Mouse (Mus musculus): ENCODE results near the gene Ccr1.

The Ccr1 gene

DNA sequence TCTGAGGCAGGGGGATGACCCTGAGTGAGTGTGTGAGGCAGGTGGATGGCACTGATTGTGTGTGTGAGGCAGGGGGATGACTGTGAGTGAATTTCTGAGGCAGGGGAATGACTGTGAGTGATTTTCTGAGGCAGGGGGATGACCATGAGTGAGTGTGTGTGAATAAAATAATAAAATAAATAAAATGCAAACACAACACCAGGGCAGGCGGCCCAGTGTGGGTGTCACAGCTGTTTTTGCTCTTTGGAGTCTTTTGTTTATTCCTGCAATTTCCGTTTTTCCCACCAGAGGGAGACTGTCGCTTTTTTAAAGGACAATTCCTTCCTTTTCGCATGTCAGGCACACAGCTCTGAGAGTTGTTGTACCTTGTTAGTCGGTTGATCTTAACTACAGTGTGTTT lies 42.5 kb downstream of the Ccr1 start:
- DNase-seq (ENCODE audit: low read depth), result peak; percentile 98

DNA sequence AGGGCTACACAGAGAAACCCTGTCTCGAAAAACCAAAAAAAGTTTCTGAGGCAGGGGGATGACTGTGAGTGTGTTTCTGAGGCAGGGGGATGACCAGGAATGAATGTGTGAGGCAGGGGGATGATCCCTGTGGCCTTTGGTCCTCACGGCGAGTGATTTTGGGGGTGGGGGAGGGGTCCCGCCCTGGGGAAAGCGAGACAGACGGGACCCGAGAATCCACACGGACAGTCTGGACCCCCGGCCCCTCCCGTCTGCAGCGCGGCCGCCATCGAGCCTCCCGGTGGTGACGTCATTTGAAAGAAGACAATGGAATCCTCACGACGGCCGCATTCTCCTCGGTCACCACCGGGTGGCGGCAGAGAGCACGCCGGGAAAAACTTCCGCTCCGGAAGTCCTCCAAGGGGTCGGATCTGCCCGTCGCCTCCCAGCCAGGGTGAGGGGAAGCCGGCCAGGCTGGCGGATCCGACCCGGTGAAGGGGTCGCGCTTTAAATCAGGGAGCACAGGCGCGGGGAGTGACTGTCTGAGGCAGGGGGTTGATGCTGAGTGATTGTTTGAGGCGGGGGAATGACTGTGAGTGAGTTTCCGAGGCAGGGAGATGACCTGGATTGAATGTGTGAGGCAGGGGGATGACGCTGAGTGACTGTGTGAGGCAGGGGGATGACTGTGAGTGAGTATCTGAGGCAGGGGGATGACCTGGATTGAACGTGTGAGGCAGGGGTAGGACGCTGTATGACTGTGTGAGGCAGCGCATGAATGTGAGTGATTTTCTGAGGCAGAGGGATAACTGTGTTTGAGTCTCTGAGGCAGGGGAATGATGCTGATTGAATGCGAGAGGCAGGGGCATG lies 43.2 kb downstream of the Ccr1 start:
- peak; percentile 86 for DNase-seq (ENCODE audit: low read depth)

DNA sequence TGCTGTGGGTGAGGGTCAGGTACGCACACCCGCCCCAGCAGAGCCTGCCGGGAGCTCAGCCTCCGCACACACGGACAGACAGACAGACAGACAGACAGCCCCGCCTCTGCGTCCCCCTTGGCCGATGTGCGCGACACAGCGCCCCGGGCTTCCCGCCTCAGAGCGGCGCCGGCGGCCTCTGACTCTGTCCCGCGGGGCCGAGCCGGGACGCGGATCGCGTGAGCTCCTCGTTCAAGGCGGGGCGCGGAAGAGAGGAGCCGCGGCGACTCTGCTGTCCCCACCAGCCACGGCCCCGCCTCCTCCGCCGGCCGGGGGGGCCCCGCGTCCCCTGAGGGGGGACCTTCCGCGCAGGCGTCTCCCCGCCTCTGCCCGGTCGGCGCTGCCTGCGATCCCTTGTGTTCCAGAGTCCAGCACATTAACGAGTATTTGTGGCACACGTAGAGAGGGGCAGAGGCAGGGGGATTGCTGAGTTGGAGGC lies 43.9 kb downstream of the Ccr1 start:
- peak; percentile 94 for DNase-seq (ENCODE audit: low read depth)

DNA sequence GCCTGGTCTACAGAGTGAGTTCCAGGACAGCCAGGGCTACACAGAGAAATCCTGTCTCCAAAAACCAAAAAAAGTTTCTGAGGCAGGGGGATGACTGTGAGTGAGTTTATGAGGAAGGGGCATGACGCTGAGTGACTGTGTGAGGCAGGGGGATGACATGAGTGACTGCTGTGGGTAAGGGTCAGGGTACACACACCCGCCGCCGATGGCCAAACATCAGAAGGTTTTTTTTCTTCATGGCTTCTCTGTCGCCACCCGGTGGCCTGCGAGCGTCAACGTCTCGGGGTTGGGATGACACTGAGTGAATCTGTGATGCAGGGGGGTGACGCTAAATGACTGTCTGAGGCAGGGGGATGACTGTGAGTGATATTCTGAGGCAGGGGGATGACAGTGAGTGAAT lies 44.5 kb downstream of the Ccr1 start:
- DNase-seq (ENCODE audit: low read depth), result peak; percentile 95

DNA sequence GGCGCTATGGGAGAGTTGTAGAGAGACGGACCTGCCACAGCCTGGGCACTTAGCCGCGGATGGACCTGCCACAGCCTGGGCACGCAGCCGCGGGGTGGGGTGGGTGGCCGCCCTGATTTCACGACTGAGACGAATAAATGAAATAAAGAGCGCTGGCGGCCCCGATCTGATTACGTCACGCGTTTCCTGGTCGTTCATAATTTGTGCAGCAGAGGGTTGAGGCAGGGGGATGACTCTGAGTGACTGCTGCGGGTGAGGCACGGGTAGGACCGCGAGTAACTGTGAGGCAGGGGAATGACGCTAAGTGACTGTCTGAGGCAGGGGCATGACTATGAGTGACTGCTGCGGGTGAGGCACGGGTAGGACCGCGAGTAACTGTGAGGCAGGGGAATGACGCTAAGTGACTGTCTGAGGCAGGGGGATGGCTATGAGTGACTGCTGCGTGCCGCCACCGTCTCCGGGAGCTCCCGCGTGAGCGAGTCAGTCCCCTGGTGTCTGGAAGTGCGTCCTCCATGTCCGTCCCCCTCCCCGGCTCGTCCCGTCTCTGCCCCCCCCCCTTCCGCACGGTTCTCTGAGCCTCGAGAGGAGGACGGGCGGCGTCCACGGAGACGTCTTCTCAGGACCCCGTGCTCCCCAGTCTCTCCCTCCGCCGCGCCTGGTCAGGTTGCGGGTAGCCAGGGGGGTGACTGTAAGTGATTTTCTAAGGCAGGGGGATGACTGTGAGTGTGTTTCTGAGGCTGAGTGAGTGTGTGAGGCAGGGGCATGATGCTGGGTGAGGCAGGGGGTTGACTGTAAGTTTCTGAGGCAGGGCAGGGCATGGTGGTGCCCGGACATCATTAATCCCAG lies 45.1 kb downstream of the Ccr1 start:
- DNase-seq (ENCODE audit: low read depth), result peak; percentile 90
